Mouse (Mus musculus) ES-E14 (cell line): ENCODE results near the gene Cxcr4. TPM values are rescaled to one million over a fixed set of nuclear protein-coding genes. Genes with fewer than 3 reads are reported as not detected.
"Not testable (repeated sequence)": the region's sequence is repeated elsewhere in the genome, so short reads cannot be mapped to it uniquely, and the experiment has no call there.

Experiments used
- DNase-seq: peaks from one replicate; pipeline ENCODE4 v3.0.0-alpha.2; 2013; ENCODE audit warnings: low read depth, low spot score
- H3K27ac ChIP-seq: 2 replicates; pipeline ENCODE4 v1.5.1; 2012; ENCODE audit warnings: low read depth, mild to moderate bottlenecking, low read length, moderate library complexity, mixed read lengths; ENCODE audit not compliant: poor library complexity, insufficient read depth, severe bottlenecking
- H3K36me3 ChIP-seq: 2 replicates; pipeline ENCODE4 v1.6.1; 2012; ENCODE audit warnings: mild to moderate bottlenecking, low read length, moderate library complexity, mixed read lengths; ENCODE audit not compliant: control insufficient read depth, poor library complexity, insufficient read depth, severe bottlenecking
- H3K4me1 ChIP-seq, 2 experiments: fragments of 150-350 bp in 1 of 2; sonication (generic) in 1 of 2; 2 replicates each; pipeline ENCODE4 v1.6.1; 2012; ENCODE audit warnings: low read length in 2 of 2, mild to moderate bottlenecking in 1 of 2, mixed read lengths in 1 of 2; ENCODE audit not compliant: control insufficient read depth in 2 of 2, insufficient read depth in 2 of 2, poor library complexity in 1 of 2
- H3K4me3 ChIP-seq, 2 experiments: fragments of 150-350 bp in 1 of 2; sonication (generic) in 1 of 2; 2 replicates each; pipeline ENCODE4 v1.5.1; 2012; ENCODE audit warnings: low read length in 2 of 2, low read depth in 1 of 2, mild to moderate bottlenecking in 1 of 2, mixed read lengths in 1 of 2; ENCODE audit not compliant: insufficient read depth in 1 of 2, poor library complexity in 1 of 2, severe bottlenecking in 1 of 2
- H3K9ac ChIP-seq: 2 replicates; pipeline ENCODE4 v1.6.1; 2012; ENCODE audit warnings: low read depth, mild to moderate bottlenecking, low read length, mixed read lengths; ENCODE audit not compliant: poor library complexity, insufficient read depth, severe bottlenecking
- H3K9me3 ChIP-seq: fragments of 150-350 bp; sonication (generic); 2 replicates; pipeline ENCODE4 v1.6.1; 2012; ENCODE audit warnings: low read depth, mild to moderate bottlenecking, low read length; ENCODE audit not compliant: control insufficient read depth, insufficient read depth
- CHD2 ChIP-seq: IDR thresholded peaks from 2 replicates; pipeline ENCODE4 v1.6.1; 2014; ENCODE audit warnings: mild to moderate bottlenecking, low read depth, low read length, inconsistent platforms
- HCFC1 ChIP-seq: IDR thresholded peaks from 2 replicates; pipeline ENCODE4 v1.6.1; 2012; ENCODE audit warnings: low read length, inconsistent platforms, borderline replicate concordance; ENCODE audit not compliant: insufficient read depth
- MAFK ChIP-seq: IDR thresholded peaks from 2 replicates; pipeline ENCODE4 v1.6.1; 2014; ENCODE audit warnings: mild to moderate bottlenecking, low read depth, low read length, inconsistent platforms; ENCODE audit not compliant: insufficient read depth
- ZC3H11A ChIP-seq: IDR thresholded peaks from 2 replicates; pipeline ENCODE4 v1.6.1; 2012; ENCODE audit warnings: low read depth, mild to moderate bottlenecking, inconsistent platforms, low read length, borderline replicate concordance
- ZNF384 ChIP-seq: IDR thresholded peaks from 2 replicates; pipeline ENCODE4 v1.6.1; 2012; ENCODE audit warnings: low read depth, low read length, inconsistent platforms
- in situ Hi-C, 2 experiments: fragments of 600-800 bp; cut with MboI; formaldehyde crosslinking; loops; one replicate each; pipeline ENCODE4 v1.15.1; 2025; ENCODE audit warnings: low sequenced_read_pairs in 2 of 2, inconsistent platforms in 1 of 2; ENCODE audit not compliant: unreplicated experiment in 2 of 2
- total RNA-seq: library from RNA; depleted of rRNA; stranded (reverse); fragments of 300-350 nt; gene quantifications from 2 replicates; pipeline ENCODE4 v1.2.3, GENCODE M21; 2012

Gene Cxcr4
- total RNA-seq, 1 experiment: 2.6 TPM

- Histone ChIP-seq H3K4me1 (no peaks in the 10 kb centered on the region), H3K36me3 (no peaks in the 10 kb centered on the region), H3K9ac (no peak overlapping the region), H3K4me3 (no peak overlapping the region), H3K9me3 (no peaks in the 10 kb centered on the region), H3K27ac (no peak overlapping the region)
- TF ChIP-seq ZNF384: no peak
- no peak for TF ChIP-seq CHD2
- TF ChIP-seq HCFC1: no peak
- TF ChIP-seq MAFK: no peak
- no peak for TF ChIP-seq ZC3H11A
- in situ Hi-C loops: no loop called here
- no peak for DNase-seq
These were observed 5.7 kb downstream of the Cxcr4 start for GRCm38 (mm10) chr1:128586162-128586927.

GRCm38 (mm10) chr1:128585396-128586161 is 6.5 kb downstream of the Cxcr4 start:
- no peak overlapping the region for H3K27ac ChIP-seq
- H3K36me3 ChIP-seq: no peaks in the 10 kb centered on the region
- in situ Hi-C loops: no loop called here
- no peaks in the 10 kb centered on the region for H3K9me3 ChIP-seq
- no peak overlapping the region for H3K4me3 ChIP-seq
- no peak for TF ChIP-seq ZC3H11A
- no peak for TF ChIP-seq HCFC1
- no peak for TF ChIP-seq MAFK
- TF ChIP-seq CHD2: no peak
- no peak for TF ChIP-seq ZNF384
- no peak for DNase-seq
- H3K9ac ChIP-seq: no peak overlapping the region
- no peaks in the 10 kb centered on the region for H3K4me1 ChIP-seq

- H3K27ac ChIP-seq, H3K36me3 ChIP-seq, H3K9ac ChIP-seq, H3K9me3 ChIP-seq, DNase-seq, in situ Hi-C loops, H3K4me3 ChIP-seq, H3K4me1 ChIP-seq: not testable (repeated sequence)
These were observed 7.4 kb downstream of the Cxcr4 start for GRCm38 (mm10) chr1:128584716-128585115.

GRCm38 (mm10) chr1:128583279-128583872 is 8.7 kb downstream of the Cxcr4 start:
- no peak overlapping the region for H3K4me3 ChIP-seq
- H3K9ac ChIP-seq: no peak overlapping the region
- H3K36me3 ChIP-seq: no peaks in the 10 kb centered on the region
- no peaks in the 10 kb centered on the region for H3K4me1 ChIP-seq
- H3K9me3 ChIP-seq: no peaks in the 10 kb centered on the region
- no peak for TF ChIP-seq CHD2
- TF ChIP-seq HCFC1: no peak
- TF ChIP-seq ZC3H11A: no peak
- TF ChIP-seq MAFK: no peak
- TF ChIP-seq ZNF384: no peak
- in situ Hi-C loops: no loop called here
- no peak for DNase-seq
- no peak overlapping the region for H3K27ac ChIP-seq
